Mouse (Mus musculus) myocyte (in vitro differentiated cells): Measurements from ENCODE around the gene Rnh1. TPM values are rescaled to one million over a fixed set of nuclear protein-coding genes. Genes with fewer than 3 reads are reported as not detected.

ENCODE experiments used
- H3K27me3 ChIP-seq: one replicate; pipeline ENCODE4 v1.6.1; 2011; ENCODE audit not compliant: control insufficient read depth, insufficient read depth, insufficient read length
- H3K36me3 ChIP-seq: one replicate; pipeline ENCODE4 v1.6.1; 2011; ENCODE audit not compliant: control insufficient read depth, insufficient read depth
- H3K4me2 ChIP-seq: one replicate; pipeline ENCODE4 v1.6.1; 2011; ENCODE audit warnings: low read depth, control low read depth
- H3K4me3 ChIP-seq: one replicate; pipeline ENCODE4 v1.5.1; 2011; ENCODE audit warnings: mild to moderate bottlenecking, control low read depth, moderate library complexity
- H3K79me2 ChIP-seq: one replicate; pipeline ENCODE4 v1.6.1; 2011; ENCODE audit not compliant: control insufficient read depth, insufficient read depth
- H3ac ChIP-seq: one replicate; pipeline ENCODE4 v1.6.1; 2011; ENCODE audit not compliant: control insufficient read depth, insufficient read length
- CEBPB ChIP-seq: IDR thresholded peaks from 2 replicates; pipeline ENCODE4 v1.6.1; 2011; ENCODE audit warnings: mild to moderate bottlenecking, moderate library complexity; ENCODE audit not compliant: poor library complexity, insufficient read depth, severe bottlenecking
- E2F4 ChIP-seq: IDR thresholded peaks from one replicate; pipeline ENCODE4 v1.6.1; 2011; ENCODE audit warnings: mild to moderate bottlenecking, control low read depth, moderate library complexity; ENCODE audit not compliant: insufficient read depth
- MAX ChIP-seq: IDR thresholded peaks from one replicate; pipeline ENCODE4 v1.6.1; 2011; ENCODE audit warnings: low read depth, mild to moderate bottlenecking, control low read depth
- MYOD1 ChIP-seq, 3 experiments: IDR thresholded peaks; one replicate each; pipeline ENCODE4 v1.6.1; 2011; ENCODE audit warnings: control low read depth in 2 of 3, low read depth in 2 of 3, mild to moderate bottlenecking in 2 of 3, moderate library complexity in 1 of 3; ENCODE audit not compliant: insufficient read length in 2 of 3, control insufficient read depth in 1 of 3
- MYOG ChIP-seq, 3 experiments: IDR thresholded peaks; one replicate each; pipeline ENCODE4 v1.6.1; 2011; ENCODE audit warnings: control low read depth in 2 of 3, low read depth in 2 of 3, mild to moderate bottlenecking in 2 of 3; ENCODE audit not compliant: insufficient read length in 2 of 3, control insufficient read depth in 1 of 3, insufficient read depth in 1 of 3
- POLR2A ChIP-seq: IDR thresholded peaks from one replicate; pipeline ENCODE4 v1.6.1; 2011; ENCODE audit warnings: low read depth, mild to moderate bottlenecking, control low read depth, moderate library complexity; ENCODE audit not compliant: insufficient read length
- POLR2AphosphoS2 ChIP-seq: IDR thresholded peaks from one replicate; pipeline ENCODE4 v1.6.1; 2011; ENCODE audit warnings: low read depth, control low read depth; ENCODE audit not compliant: insufficient read length
- REST ChIP-seq: IDR thresholded peaks from one replicate; pipeline ENCODE4 v1.6.1; 2011; ENCODE audit warnings: mild to moderate bottlenecking, control low read depth, moderate library complexity; ENCODE audit not compliant: insufficient read depth, insufficient read length
- SRF ChIP-seq: IDR thresholded peaks from one replicate; pipeline ENCODE4 v1.6.1; 2011; ENCODE audit warnings: low read depth; ENCODE audit not compliant: control insufficient read depth, insufficient read length
- TCF12 ChIP-seq: IDR thresholded peaks from one replicate; pipeline ENCODE4 v1.6.1; 2011; ENCODE audit warnings: mild to moderate bottlenecking, control low read depth; ENCODE audit not compliant: poor library complexity, insufficient read depth, severe bottlenecking
- TCF3 ChIP-seq: IDR thresholded peaks from one replicate; pipeline ENCODE4 v1.6.1; 2011; ENCODE audit warnings: low read depth, control low read depth; ENCODE audit not compliant: insufficient read length
- USF1 ChIP-seq: IDR thresholded peaks from one replicate; pipeline ENCODE4 v1.6.1; 2011; ENCODE audit warnings: low read depth, mild to moderate bottlenecking, control low read depth, moderate library complexity
- polyA plus RNA-seq: library from polyadenylated mRNA; unstranded; fragments of >200 nt; fragmentation: generic; extraction: Trizol; gene quantifications from one replicate; pipeline ENCODE4 v1.2.1, GENCODE M21; 2012; ENCODE audit warnings: missing spikeins

Rnh1 gene
- polyA plus RNA-seq, 1 experiment = 276 TPM

DNA sequence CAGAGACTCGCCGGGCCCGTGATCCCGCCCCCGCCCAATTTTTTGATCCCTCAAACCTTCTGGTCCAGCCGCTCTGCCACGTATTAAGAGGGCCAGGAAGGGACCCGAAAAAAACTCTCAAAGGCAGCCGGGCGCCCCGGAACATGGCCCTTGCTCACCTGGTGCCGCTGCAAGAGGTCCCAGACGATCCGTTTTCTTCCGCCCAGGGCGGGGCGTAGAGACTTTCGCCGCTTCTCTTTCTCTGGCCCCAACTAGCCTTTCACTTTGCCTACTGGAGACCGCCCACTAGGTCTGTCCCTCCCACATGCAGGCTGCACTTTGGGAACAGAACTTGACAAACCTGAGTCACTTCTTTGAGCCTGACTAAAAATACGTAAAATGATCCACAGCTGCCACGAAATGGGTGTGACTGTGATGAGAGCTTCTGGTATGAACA lies 4.1 kb downstream of the Rnh1 start:
- Histone ChIP-seq H3K79me2 (peaks cover 14% of the 10 kb centered on the region), H3ac (peak overlapping the region; percentile 30), H3K4me3 (peak overlapping the region; percentile 46), H3K36me3 (peaks cover 14% of the 10 kb centered on the region), H3K4me2 (peak overlapping the region; percentile 85), H3K27me3 (no peaks in the 10 kb centered on the region)
- TF ChIP-seq CEBPB (no peak), REST (no peak), MYOD1 (IDR thresholded peaks at IDR 0.05; ENCODE audit: control insufficient read depth in 1 of 3, insufficient read length in 2 of 3, low read depth in 2 of 3) (peak in 1 of 3 experiments; percentile 33), POLR2AphosphoS2 (no peak), TCF12 (peak; percentile 6), MYOG (IDR thresholded peaks at IDR 0.05; ENCODE audit: control insufficient read depth in 1 of 3, insufficient read depth in 1 of 3, insufficient read length in 2 of 3, low read depth in 2 of 3) (peak in 2 of 3 experiments; percentile 39 to 45), MAX (no peak), TCF3 (no peak), SRF (no peak)

DNA sequence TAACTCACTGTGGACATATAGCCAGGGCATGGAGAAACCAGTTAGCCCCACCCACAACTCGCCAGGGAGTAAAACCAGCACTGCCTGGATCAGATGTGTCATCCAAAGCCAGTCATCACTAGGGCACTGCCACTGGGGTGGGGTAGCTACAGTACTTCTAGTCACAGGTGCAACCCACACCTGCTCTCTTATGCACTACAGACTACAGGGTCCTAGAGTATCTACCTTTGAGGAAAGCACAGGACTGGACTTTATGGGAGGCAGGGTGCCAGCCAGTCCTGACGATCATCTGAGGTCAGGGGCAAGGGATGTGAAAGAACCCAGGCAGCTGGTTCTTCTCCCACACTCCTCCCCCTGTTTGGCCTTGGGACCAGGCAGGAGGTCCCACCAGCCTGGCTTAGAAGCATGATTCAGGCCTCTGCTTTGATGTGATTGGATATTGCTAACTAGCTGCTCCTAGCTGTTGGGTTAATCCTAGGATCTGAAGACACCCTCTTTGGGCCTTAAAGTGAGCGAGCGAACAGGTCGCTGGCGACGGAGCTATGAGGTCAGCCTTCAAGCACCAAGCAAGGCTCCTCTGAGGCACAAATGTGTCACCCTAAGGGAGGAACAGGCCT lies 4.6 kb downstream of the Rnh1 start:
- Histone ChIP-seq H3K4me3 (peak overlapping the region; percentile 46), H3K36me3 (peaks cover 14% of the 10 kb centered on the region), H3ac (peak overlapping the region; percentile 30), H3K79me2 (peaks cover 14% of the 10 kb centered on the region), H3K4me2 (peak overlapping the region; percentile 85), H3K27me3 (no peaks in the 10 kb centered on the region)
- peak; percentile 31 for TF ChIP-seq POLR2A
- TF ChIP-seq POLR2AphosphoS2 = peak; percentile 19
- no peak for TF ChIP-seq CEBPB
- peak in 1 of 3 experiments; percentile 4 for TF ChIP-seq MYOG (IDR thresholded peaks at IDR 0.05; ENCODE audit: control insufficient read depth in 1 of 3, insufficient read depth in 1 of 3, insufficient read length in 2 of 3, low read depth in 2 of 3)
- TF ChIP-seq MAX = no peak
- no peak for TF ChIP-seq TCF12
- no peak for TF ChIP-seq TCF3
- no peak for TF ChIP-seq USF1
- TF ChIP-seq SRF = no peak
- no peak for TF ChIP-seq REST
- peak in 1 of 3 experiments; percentile 53 for TF ChIP-seq MYOD1 (IDR thresholded peaks at IDR 0.05; ENCODE audit: control insufficient read depth in 1 of 3, insufficient read length in 2 of 3, low read depth in 2 of 3)
- no peak for TF ChIP-seq E2F4

DNA sequence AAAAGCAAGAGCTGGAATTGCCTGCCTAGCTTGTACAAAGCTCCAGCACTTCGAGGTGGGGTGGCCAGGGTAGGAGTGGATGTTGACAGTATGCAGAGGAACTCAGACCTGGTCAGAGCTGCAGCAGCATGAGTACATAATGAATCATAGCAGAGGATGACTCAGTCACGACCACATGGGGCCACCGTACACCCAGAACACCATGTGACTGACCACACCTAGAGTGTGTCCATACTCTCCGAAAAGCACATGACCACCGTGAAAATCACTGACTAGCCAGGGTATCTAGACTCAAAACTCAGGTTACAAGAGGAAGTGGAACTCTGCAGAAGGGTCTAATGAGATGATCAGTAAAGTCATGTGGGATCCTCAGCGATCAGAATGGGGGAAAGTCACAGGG lies 7.8 kb downstream of the Rnh1 start:
- TF ChIP-seq CEBPB (0 out of 2 replicates have a peak, but pooled peaks have one; percentile 3), TCF3 (no peak), MAX (peak; percentile 71), MYOD1 (IDR thresholded peaks at IDR 0.05; ENCODE audit: control insufficient read depth in 1 of 3, insufficient read length in 2 of 3, low read depth in 2 of 3) (peak in 1 of 3 experiments; percentile 46), USF1 (peak; percentile 96), REST (no peak)
- Histone ChIP-seq H3K4me3 (no peak overlapping the region), H3K4me2 (peak overlapping the region; percentile 83), H3ac (no peak overlapping the region), H3K36me3 (peaks cover 31% of the 10 kb centered on the region), H3K79me2 (peaks cover 14% of the 10 kb centered on the region), H3K27me3 (no peaks in the 10 kb centered on the region)

DNA sequence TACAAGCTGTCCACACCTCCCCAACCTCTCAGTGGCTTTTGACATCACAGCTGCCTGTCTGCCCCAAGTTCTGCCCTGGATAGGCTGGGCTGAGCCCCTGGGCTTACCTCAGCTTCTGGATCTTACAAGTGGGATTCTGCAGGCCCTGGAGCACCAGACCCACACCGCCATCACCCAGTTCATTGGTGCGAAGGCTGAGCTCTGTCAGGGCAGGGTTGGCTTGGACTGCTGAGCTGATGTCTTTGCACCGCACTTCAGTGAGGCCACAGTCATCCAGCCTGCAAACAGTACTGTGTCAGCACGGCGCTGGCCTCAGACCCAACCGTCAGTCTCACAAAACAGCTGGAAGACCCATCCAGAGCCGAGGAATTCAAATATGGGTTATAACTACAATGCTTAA lies 8.3 kb downstream of the Rnh1 start:
- peaks cover 31% of the 10 kb centered on the region for H3K36me3 ChIP-seq
- no peak overlapping the region for H3ac ChIP-seq
- H3K4me2 ChIP-seq = peak overlapping the region; percentile 83
- TF ChIP-seq SRF (no peak), USF1 (no peak), MYOD1 (IDR thresholded peaks at IDR 0.05; ENCODE audit: control insufficient read depth in 1 of 3, insufficient read length in 2 of 3, low read depth in 2 of 3) (no peak), E2F4 (no peak), MYOG (IDR thresholded peaks at IDR 0.05; ENCODE audit: control insufficient read depth in 1 of 3, insufficient read depth in 1 of 3, insufficient read length in 2 of 3, low read depth in 2 of 3) (no peak), POLR2A (no peak), MAX (no peak), CEBPB (no peak), REST (no peak), TCF12 (no peak), POLR2AphosphoS2 (no peak), TCF3 (no peak)
- no peak overlapping the region for H3K4me3 ChIP-seq
- H3K27me3 ChIP-seq = no peaks in the 10 kb centered on the region
- H3K79me2 ChIP-seq = peaks cover 14% of the 10 kb centered on the region
